Mouse (Mus musculus) embryonic facial prominence, embryonic 12.5 days (tissue): ENCODE measurements at regions not wholly inside any gene's neighbourhood (a gene's known extent, or its start where the extent isn't known, plus 50 kb on each side); places are given as distances from the start of the nearest gene placed in this dataset.

Experiments used
- ATAC-seq: fragments of 200-750 bp; cut with Nextera tagmentation; 2 replicates; pipeline ENCODE4 v1.8.0; 2017; ENCODE audit not compliant: insufficient number of reproducible peaks, insufficient read depth, low FRiP score, low TSS enrichment
- H3K27ac ChIP-seq: fragments of 300-500 bp; sonication (generic); 2 replicates; pipeline ENCODE4 v1.5.1; 2016; ENCODE audit warnings: mild to moderate bottlenecking
- H3K27me3 ChIP-seq: fragments of 300-500 bp; sonication (generic); 2 replicates; pipeline ENCODE4 v1.6.1; 2016; ENCODE audit warnings: mild to moderate bottlenecking, moderate library complexity
- H3K36me3 ChIP-seq: fragments of 300-500 bp; sonication (generic); 2 replicates; pipeline ENCODE4 v1.6.1; 2016; ENCODE audit warnings: mild to moderate bottlenecking
- H3K4me1 ChIP-seq: fragments of 300-500 bp; sonication (generic); 2 replicates; pipeline ENCODE4 v1.6.1; 2016
- H3K4me2 ChIP-seq: fragments of 300-500 bp; sonication (generic); replicated peaks from 2 replicates; pipeline ENCODE4 v1.6.1; 2016; ENCODE audit warnings: mild to moderate bottlenecking, moderate library complexity
- H3K4me3 ChIP-seq: fragments of 300-500 bp; sonication (generic); 2 replicates; pipeline ENCODE4 v1.5.1; 2016; ENCODE audit warnings: mild to moderate bottlenecking
- H3K9ac ChIP-seq: fragments of 300-500 bp; sonication (generic); 2 replicates; pipeline ENCODE4 v1.6.1; 2016; ENCODE audit warnings: mild to moderate bottlenecking, moderate library complexity
- H3K9me3 ChIP-seq: fragments of 300-500 bp; sonication (generic); 2 replicates; pipeline ENCODE4 v1.6.1; 2016; ENCODE audit warnings: mild to moderate bottlenecking, moderate library complexity
- WGBS: fragments of 180-500 bp; shearing (Covaris S2); methylation state at CpG from one replicate; pipeline ENCODE4 v1.1.7; 2016; 5-methylcytosine and 5-hydroxymethylcytosine counted together

DNA sequence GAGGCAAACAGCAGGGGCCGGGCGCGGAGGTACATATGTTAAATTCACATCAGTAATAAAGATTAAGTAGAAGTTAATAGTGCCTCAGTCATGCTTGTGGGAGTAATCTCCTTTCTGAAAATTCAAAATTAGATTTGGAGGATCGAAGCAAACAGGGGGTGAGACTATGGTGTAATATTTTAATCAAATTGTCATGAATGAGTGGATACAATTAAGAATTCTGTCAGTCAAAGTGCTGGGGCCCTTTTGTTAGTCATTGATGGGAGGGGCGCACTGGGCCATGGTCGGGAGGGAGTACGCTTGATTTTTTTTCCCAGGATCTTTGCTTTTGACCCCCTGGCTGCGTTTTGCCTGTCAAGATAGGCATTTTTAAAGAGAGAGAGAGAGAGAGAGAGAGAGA is 163.2 kb downstream of the Vrk1 start:
- no peak overlapping the region for H3K9ac ChIP-seq
- peaks cover 48% of the 10 kb centered on the region for H3K27me3 ChIP-seq
- H3K9me3 ChIP-seq: no peaks in the 10 kb centered on the region
- H3K4me2 ChIP-seq: peak overlapping the region; percentile 81; the same call in 1 of the 2 replicates
- H3K4me1 ChIP-seq: peaks cover 15% of the 10 kb centered on the region
- H3K4me3 ChIP-seq: no peak overlapping the region
- H3K27ac ChIP-seq: no peak overlapping the region
- WGBS: 31% methylated on average over 8 of the region's 8 CpGs
- ATAC-seq: no peak
- H3K36me3 ChIP-seq: no peaks in the 10 kb centered on the region

DNA sequence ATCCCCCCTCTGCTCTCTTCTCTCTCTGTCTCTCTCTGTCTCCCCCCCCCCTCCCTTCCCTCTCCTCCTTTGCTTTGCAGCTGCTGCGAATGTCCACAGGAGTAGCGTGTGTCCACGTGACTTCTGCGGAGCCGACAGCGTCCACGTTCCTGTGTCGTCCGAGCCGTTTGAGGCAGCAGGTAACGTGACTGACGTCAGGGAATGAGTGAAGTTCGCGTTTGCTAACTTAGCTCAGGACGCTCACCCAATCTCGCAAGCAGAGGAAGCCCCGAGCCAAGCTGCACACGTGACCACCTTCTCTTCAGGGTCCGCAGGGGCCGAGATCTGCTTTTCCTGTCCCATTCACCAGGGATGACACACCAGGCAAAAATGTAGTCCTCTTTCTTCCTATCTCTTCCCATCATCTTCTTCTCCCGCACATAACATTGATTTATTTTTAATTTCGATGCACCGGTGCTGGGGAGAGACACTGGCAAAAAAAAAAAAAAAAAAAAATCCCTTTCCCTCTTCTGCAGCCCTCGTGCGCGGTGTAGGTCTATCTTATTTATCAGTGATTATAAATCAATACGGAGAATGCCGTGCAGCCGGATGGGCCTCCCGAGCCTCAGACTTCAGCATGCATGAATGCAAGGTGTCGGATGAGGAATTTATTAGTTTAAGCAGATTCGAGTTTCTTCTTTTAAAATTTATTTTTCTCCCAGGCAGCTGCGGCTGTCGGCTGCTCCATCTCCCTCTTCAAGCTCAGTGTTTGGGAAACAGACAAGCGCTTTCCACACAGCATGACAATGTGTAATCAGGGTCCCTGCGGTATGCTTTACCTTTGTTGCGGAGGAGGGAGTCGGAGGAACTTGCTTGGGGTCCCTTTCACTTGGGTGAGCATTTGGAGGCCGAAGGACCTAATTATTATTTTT is 164.3 kb downstream of the Vrk1 start:
- WGBS: 0% methylated on average over 39 of the region's 39 CpGs
- H3K9me3 ChIP-seq: no peaks in the 10 kb centered on the region
- no peak for ATAC-seq
- H3K27me3 ChIP-seq: peaks cover 48% of the 10 kb centered on the region
- H3K4me1 ChIP-seq: peaks cover 15% of the 10 kb centered on the region
- H3K27ac ChIP-seq: no peak overlapping the region
- H3K36me3 ChIP-seq: no peaks in the 10 kb centered on the region
- peak overlapping the region; percentile 81 for H3K4me2 ChIP-seq
- peak overlapping the region; percentile 43 for H3K4me3 ChIP-seq
- peak overlapping the region; percentile 44 for H3K9ac ChIP-seq

DNA sequence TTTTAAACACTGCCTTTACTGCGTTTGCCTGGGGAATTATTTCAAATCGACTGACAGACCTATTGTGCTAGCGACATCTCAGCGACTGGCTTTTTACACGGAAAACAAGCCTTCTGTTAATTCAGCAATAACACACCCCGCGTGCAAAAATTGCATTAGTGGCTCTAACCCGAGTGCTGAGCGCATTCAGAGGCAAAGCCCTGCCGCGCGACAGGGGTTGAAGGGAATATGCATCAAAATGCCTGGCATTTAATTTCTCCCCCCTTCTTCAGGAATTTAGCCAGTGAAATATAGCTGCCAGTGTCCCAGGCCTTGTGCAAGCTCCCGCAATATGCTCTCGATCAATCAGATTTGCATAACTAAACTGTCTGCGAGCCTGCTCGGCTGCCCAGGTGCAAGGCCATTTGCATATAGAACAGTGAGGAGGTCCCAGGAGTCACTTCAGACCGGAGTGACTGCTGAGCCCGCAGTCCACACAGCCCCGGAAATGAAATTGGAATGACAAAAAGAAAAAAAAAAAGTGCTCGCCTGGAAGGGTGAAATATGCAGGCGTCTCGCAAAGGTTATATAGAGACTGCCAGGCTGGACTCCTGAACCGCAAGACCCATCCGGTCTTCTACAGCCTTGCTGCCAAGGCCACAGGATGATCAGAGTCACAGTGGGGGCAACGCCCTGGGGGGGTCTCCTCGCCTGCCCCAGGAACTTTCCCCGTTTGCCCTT is 165.1 kb downstream of the Vrk1 start:
- H3K9ac ChIP-seq: peak overlapping the region; percentile 24; the same call in 1 of the 2 replicates
- no peak for ATAC-seq
- H3K36me3 ChIP-seq: no peaks in the 10 kb centered on the region
- H3K4me1 ChIP-seq: peaks cover 15% of the 10 kb centered on the region
- H3K4me3 ChIP-seq: peak overlapping the region; percentile 43
- no peaks in the 10 kb centered on the region for H3K9me3 ChIP-seq
- H3K27me3 ChIP-seq: peaks cover 48% of the 10 kb centered on the region
- no peak overlapping the region for H3K27ac ChIP-seq
- peak overlapping the region; percentile 81 for H3K4me2 ChIP-seq
- 2% methylated on average over 27 of the region's 27 CpGs for WGBS

DNA sequence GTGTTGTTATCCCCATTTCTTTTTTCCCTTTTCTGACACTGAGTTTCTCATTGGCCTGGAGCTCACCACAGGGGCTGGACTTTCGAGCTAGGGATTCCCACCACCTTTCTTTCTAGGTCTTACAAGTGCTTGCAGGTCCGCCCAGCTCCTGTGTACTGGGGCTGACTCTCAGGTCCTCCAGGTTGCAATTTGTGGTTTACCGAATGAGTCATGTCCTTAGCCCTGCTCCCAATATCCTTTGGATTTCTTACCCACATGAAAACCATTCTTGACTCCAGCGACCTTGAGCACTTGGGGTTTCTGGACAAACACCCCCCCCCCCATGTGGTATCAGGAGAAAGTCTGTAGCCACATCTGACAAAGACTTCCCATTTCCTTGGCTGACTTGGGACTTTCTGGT is 167.3 kb downstream of the Vrk1 start:
- Histone ChIP-seq H3K9me3 (no peaks in the 10 kb centered on the region), H3K27ac (no peak overlapping the region), H3K4me3 (no peak overlapping the region), H3K4me1 (peaks cover 15% of the 10 kb centered on the region), H3K36me3 (no peaks in the 10 kb centered on the region), H3K27me3 (peaks cover 44% of the 10 kb centered on the region), H3K9ac (no peak overlapping the region), H3K4me2 (no peak overlapping the region)
- WGBS: 71% methylated on average over 4 of the region's 4 CpGs
- no peak for ATAC-seq

DNA sequence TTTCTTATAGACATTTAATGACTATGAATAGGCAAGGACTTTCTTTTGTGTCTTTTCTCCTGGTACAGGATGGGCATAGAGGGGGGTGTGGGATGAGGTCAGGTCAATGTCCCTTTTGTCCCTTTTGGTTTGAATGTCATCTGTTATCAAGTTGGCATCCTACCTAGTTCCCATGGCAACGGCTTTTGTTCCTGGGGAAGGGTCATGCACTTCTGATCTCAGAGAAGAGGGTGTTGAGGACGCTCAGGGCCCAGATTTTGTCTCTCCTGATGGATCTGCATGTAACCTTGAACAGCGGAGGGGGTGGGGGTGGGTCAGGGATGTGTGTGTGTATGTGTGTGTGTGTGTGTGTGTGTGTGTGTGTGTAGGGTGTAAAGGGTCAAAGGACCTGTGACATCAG is 167.8 kb downstream of the Vrk1 start:
- no peak overlapping the region for H3K9ac ChIP-seq
- H3K4me2 ChIP-seq: no peak overlapping the region
- no peaks in the 10 kb centered on the region for H3K36me3 ChIP-seq
- 69% methylated on average over 3 of the region's 3 CpGs for WGBS
- H3K27me3 ChIP-seq: peaks cover 38% of the 10 kb centered on the region
- no peak overlapping the region for H3K27ac ChIP-seq
- H3K4me3 ChIP-seq: no peak overlapping the region
- no peaks in the 10 kb centered on the region for H3K9me3 ChIP-seq
- no peak for ATAC-seq
- peaks cover 17% of the 10 kb centered on the region for H3K4me1 ChIP-seq

DNA sequence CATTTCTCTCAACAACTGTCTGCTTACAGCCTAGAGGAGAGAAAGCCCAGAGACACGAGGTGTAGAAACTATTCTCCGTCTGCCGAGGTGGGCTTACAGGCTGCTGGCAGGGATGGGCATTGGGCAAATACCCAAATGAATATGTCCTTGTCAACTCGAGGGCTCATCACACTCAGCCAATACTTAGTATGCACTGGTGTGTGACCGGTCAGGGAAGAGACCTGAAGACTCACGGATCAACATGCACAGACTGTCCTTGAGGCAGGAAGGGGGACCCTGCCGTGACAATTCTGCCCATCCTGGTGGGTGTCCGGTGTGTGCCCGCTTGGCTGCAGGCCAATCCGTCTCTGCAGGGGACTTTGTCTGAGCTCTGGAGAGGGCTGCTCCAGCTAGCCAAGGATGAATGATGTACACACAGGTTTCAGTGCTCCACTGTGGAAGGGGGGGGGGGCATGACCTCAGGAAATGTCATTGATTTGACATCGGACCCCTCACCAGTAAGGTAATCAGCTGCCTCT is 168.7 kb downstream of the Vrk1 start:
- Histone ChIP-seq H3K4me2 (no peak overlapping the region), H3K27ac (no peak overlapping the region), H3K36me3 (no peaks in the 10 kb centered on the region), H3K9me3 (no peaks in the 10 kb centered on the region), H3K4me1 (peaks cover 16% of the 10 kb centered on the region), H3K27me3 (peaks cover 30% of the 10 kb centered on the region), H3K9ac (no peak overlapping the region), H3K4me3 (no peak overlapping the region)
- no peak for ATAC-seq
- 84% methylated on average over 11 of the region's 11 CpGs for WGBS

DNA sequence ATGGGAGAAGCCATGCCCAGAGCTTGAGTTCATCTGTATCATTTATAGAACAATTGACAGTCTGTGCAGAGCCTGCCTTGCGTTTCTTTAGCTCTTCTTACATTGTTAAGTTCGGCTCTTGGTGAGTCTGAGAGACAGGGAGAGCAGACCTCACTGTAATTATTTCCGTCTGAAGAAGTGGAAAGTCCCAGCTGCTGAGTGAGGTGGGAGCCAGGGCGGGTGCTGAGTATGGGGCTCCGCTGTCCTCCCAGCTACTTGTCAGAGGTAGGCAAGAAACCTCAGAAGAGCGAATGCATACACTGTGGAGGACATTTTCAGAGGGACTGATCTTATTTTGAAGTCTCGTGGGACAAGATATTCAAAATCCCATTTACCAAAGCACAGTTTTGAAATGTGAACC is 172.9 kb downstream of the Vrk1 start:
- H3K27me3 ChIP-seq: 0 out of 2 replicates have a peak, but pooled peaks cover 4% of the 10 kb centered on the region
- no peak overlapping the region for H3K27ac ChIP-seq
- H3K4me1 ChIP-seq: peaks cover 5% of the 10 kb centered on the region; the same call in 1 of the 2 replicates
- WGBS: 60% methylated on average over 7 of the region's 7 CpGs
- H3K9me3 ChIP-seq: no peaks in the 10 kb centered on the region
- no peak overlapping the region for H3K4me2 ChIP-seq
- no peak overlapping the region for H3K4me3 ChIP-seq
- no peaks in the 10 kb centered on the region for H3K36me3 ChIP-seq
- H3K9ac ChIP-seq: no peak overlapping the region
- no peak for ATAC-seq

DNA sequence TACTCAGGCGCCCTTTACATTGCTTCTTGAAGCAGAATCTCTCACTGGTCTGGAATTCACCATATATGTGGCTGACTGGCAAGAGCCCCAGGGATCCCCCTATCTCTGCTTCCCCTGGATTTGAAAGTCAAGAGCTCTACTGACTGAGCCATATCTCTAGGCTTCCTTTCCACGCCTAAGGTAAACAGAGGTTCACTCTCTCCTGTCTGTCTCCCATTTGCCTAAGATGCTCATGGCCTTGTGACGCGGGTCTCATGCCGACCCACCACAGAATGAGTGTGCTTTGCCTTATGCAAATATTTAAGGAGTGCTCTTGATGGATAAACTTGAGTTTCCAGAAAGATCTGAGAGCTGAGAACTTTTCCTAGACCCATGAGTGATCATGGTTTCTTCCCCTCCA is 173.9 kb downstream of the Vrk1 start:
- Histone ChIP-seq H3K9me3 (no peaks in the 10 kb centered on the region), H3K36me3 (no peaks in the 10 kb centered on the region), H3K9ac (no peak overlapping the region), H3K27me3 (0 out of 2 replicates have a peak, but pooled peaks cover 4% of the 10 kb centered on the region), H3K4me3 (no peak overlapping the region), H3K4me2 (no peak overlapping the region), H3K27ac (no peak overlapping the region), H3K4me1 (peaks cover 5% of the 10 kb centered on the region; the same call in 1 of the 2 replicates)
- 83% methylated on average over 5 of the region's 5 CpGs for WGBS
- no peak for ATAC-seq

DNA sequence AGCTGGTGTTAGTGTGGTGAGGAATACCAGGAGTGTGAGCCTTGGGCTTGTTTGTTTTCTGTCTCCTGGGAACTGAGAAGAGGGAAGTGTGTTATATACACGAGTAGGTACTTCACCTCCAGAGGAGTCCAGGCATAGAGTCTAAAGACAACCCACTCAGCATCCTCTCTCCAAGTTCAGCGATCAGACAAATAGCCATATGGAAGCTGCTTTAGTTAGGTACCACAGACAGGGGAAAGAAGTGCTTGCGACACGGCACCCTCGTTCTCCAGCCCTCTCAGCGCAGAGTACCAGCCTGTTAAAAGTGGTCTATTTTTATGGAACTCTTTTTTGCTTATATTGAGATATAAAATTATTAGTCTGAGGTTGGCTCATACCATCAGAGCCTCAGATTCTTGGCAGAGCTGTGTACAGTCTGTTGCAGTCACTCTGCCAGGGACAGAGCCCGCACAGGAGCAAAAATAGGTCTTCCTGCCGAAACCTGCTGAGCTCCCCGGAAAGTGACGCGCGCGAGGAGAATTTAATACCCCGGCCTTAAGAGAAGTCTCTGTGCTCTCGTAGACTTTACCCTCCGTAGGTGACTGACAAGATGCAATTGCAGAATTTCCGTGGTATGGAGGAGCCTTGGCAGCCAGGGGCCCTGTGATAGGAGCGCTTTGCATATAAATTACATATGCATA is 175.5 kb downstream of the Vrk1 start:
- H3K9ac ChIP-seq: no peak overlapping the region
- H3K4me2 ChIP-seq: no peak overlapping the region
- 68% methylated on average over 18 of the region's 18 CpGs for WGBS
- no peaks in the 10 kb centered on the region for H3K9me3 ChIP-seq
- H3K4me1 ChIP-seq: peaks cover 5% of the 10 kb centered on the region; the same call in 1 of the 2 replicates
- H3K4me3 ChIP-seq: no peak overlapping the region
- no peak for ATAC-seq
- H3K27me3 ChIP-seq: 0 out of 2 replicates have a peak, but pooled peaks cover 4% of the 10 kb centered on the region
- no peak overlapping the region for H3K27ac ChIP-seq
- H3K36me3 ChIP-seq: no peaks in the 10 kb centered on the region

DNA sequence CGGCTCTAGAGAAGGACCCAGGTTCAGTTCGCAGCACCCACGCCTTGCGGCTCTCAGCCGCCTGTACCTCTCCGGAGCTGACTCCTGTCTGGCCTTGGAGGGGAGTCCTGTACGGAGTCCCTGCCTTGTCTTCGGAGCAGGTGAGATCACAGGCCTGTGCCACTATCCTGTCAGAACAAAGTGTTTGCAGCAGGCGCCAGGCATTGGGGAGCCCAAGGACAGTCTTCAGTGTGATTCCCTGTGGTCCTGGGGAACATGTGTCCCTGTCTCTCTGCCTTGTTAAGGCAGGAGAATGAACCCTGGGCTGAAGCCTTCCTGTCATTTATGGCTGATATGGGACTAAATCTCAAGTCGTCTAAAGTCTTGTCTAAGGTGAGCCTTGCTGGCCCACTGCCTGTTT is 176.5 kb downstream of the Vrk1 start:
- Histone ChIP-seq H3K4me2 (no peak overlapping the region), H3K4me1 (peaks cover 5% of the 10 kb centered on the region; the same call in 1 of the 2 replicates), H3K4me3 (no peak overlapping the region), H3K36me3 (no peaks in the 10 kb centered on the region), H3K27me3 (0 out of 2 replicates have a peak, but pooled peaks cover 4% of the 10 kb centered on the region), H3K9ac (no peak overlapping the region), H3K27ac (no peak overlapping the region), H3K9me3 (no peaks in the 10 kb centered on the region)
- no peak for ATAC-seq
- WGBS: 89% methylated on average over 10 of the region's 10 CpGs

DNA sequence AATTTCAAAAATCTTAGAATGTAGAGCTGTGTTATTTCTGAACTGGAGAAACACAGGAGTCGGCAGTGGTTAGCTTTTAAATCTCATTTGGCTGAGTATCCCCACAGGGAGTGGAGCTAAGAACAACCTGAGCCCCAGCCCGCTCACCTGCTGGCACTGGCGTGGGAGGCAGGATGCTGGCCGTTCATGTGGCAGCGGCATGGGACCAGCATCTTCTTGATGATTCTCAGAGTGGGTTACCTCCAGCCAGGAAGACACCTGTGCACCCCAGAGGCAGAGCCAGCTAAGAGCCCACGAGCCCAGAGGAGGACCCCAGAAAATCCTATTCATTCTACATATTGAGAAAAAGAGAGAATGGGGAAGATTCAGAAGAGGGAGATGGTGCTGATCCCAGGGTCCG is 181.7 kb downstream of the Vrk1 start:
- Histone ChIP-seq H3K9me3 (no peaks in the 10 kb centered on the region), H3K4me2 (no peak overlapping the region), H3K9ac (no peak overlapping the region), H3K4me3 (no peak overlapping the region), H3K27me3 (no peaks in the 10 kb centered on the region), H3K36me3 (no peaks in the 10 kb centered on the region), H3K4me1 (no peaks in the 10 kb centered on the region), H3K27ac (no peak overlapping the region)
- no peak for ATAC-seq
- 86% methylated on average over 7 of the region's 7 CpGs for WGBS
